Mouse (Mus musculus) midbrain, embryonic 11.5 days (tissue): Measurements from ENCODE around the gene Aifm2. TPM values are rescaled to one million over a fixed set of nuclear protein-coding genes. Genes with fewer than 3 reads are reported as not detected.

Experiments used
- ATAC-seq: fragments of 200-750 bp; cut with Nextera tagmentation; 2 replicates; pipeline ENCODE4 v1.8.0; 2017; ENCODE audit warnings: moderate TSS enrichment, moderate library complexity; ENCODE audit not compliant: low FRiP score
- DNase-seq: peaks from one replicate; pipeline ENCODE4 v3.0.0; 2015; ENCODE audit warnings: low spot score; ENCODE audit errors: missing footprints
- H3K27ac ChIP-seq: fragments of 300-500 bp; sonication (generic); 2 replicates; pipeline ENCODE4 v1.5.1; 2014; ENCODE audit warnings: low read depth, low read length
- H3K27me3 ChIP-seq: fragments of 300-500 bp; sonication (generic); 2 replicates; pipeline ENCODE4 v1.6.1; 2014; ENCODE audit warnings: mild to moderate bottlenecking, low read length, moderate library complexity, mixed read lengths; ENCODE audit not compliant: control insufficient read depth, insufficient read depth
- H3K36me3 ChIP-seq: fragments of 300-500 bp; sonication (generic); 2 replicates; pipeline ENCODE4 v1.6.1; 2014; ENCODE audit warnings: mild to moderate bottlenecking, low read length, moderate library complexity, mixed read lengths; ENCODE audit not compliant: control insufficient read depth, insufficient read depth
- H3K4me1 ChIP-seq: fragments of 300-500 bp; sonication (generic); 2 replicates; pipeline ENCODE4 v1.6.1; 2014; ENCODE audit warnings: low read length; ENCODE audit not compliant: control insufficient read depth, insufficient read depth
- H3K4me2 ChIP-seq: fragments of 300-500 bp; sonication (generic); 2 replicates; pipeline ENCODE4 v1.6.1; 2014; ENCODE audit warnings: mild to moderate bottlenecking, moderate library complexity
- H3K4me3 ChIP-seq: fragments of 300-500 bp; sonication (generic); 2 replicates; pipeline ENCODE4 v1.5.1; 2014; ENCODE audit warnings: low read depth, low read length
- H3K9ac ChIP-seq: fragments of 300-500 bp; sonication (generic); 2 replicates; pipeline ENCODE4 v1.6.1; 2014; ENCODE audit warnings: low read length
- H3K9me3 ChIP-seq: fragments of 300-500 bp; sonication (generic); 2 replicates; pipeline ENCODE4 v1.6.1; 2016; ENCODE audit warnings: low read length; ENCODE audit not compliant: control insufficient read depth
- WGBS: fragments of 180-500 bp; shearing (Covaris S2); extraction: QIAGEN DNeasy Blood & Tissue Kit; methylation state at CpG from one replicate; pipeline ENCODE4 v1.1.7; 2014; 5-methylcytosine and 5-hydroxymethylcytosine counted together
- microRNA-seq: library from miRNA; unstranded; fragments of <30 nt; microRNA quantifications from one replicate; pipeline ENCODE4, GENCODE M21; 2017
- polyA plus RNA-seq: library from polyadenylated mRNA; unstranded; fragments of >200 nt; fragmentation: Nextera tagmentation; extraction: Ambion mirVana; gene quantifications from 2 replicates; pipeline ENCODE4 v1.2.1, GENCODE M21; 2014

Aifm2 gene
- polyA plus RNA-seq, 1 experiment from 2014 or later, result 6.3 TPM

DNA sequence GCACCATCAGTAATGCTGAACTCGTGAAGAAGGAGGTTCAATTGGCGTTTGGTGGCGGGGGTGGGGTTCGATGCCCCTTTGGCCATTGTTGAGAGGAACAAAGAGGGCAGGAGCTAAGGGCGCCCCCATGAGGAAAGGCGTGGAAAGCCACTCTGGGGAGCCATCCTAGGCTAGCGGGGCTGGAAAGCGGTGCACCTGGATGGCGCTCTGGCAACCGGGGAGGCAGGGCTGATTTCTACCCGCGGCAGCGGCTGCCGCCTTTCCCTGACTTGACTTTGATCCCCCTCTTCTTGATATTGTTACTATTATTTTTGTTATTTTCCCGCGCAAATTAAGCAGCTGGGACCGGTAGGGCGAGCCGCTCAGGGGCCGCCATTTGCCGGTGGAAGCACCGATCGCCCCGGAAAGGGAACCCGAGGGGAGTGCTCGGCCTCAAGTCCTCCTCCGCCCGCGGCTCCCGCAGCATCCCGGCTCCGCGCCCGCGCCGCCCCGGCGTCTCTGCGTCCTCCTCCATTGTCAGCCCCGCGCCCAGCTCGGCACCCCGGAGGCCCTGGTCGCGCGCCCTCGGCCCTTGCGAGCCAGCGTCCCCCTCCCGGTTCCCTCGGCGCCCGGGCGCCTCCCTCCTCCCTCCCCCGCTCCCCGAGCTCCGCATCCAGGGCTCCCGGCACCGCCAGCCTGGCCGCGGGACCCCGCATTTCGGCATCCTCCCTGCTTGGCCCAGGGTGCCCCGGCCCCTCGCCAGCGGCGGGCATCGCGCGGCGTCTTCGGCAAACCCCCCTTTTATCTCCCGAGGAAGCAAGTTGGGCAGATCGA is 67.9 kb downstream of the Aifm2 start:
- ATAC-seq (peak; percentile 75), DNase-seq (peak; percentile 98)
- H3K4me1 ChIP-seq, result peaks cover 17% of the 10 kb centered on the region
- H3K27ac ChIP-seq, result peak overlapping the region; percentile 96
- no peaks in the 10 kb centered on the region for H3K36me3 ChIP-seq
- no peaks in the 10 kb centered on the region for H3K27me3 ChIP-seq
- peak overlapping the region; percentile 63 for H3K4me2 ChIP-seq
- under 1% methylated on average over 62 of the region's 74 CpGs for WGBS
- no peaks in the 10 kb centered on the region for H3K9me3 ChIP-seq
- H3K4me3 ChIP-seq, result peak overlapping the region; percentile 69
- peak overlapping the region; percentile 99 for H3K9ac ChIP-seq

GRCm38 (mm10) chr10:61783621-61784251 is 68.7 kb downstream of the Aifm2 start, which contains the start of gene H2afy2:
Gene H2afy2 (minus strand): TSS chr10:61784147.
- DNase-seq (peak; percentile 98), ATAC-seq (peak; percentile 90)
- Histone ChIP-seq H3K4me1 (peaks cover 17% of the 10 kb centered on the region), H3K36me3 (no peaks in the 10 kb centered on the region), H3K27me3 (no peaks in the 10 kb centered on the region), H3K27ac (peak within 1 kb of the TSS; percentile 96), H3K9me3 (no peaks in the 10 kb centered on the region), H3K9ac (peak within 1 kb of the TSS; percentile 99), H3K4me2 (peak within 1 kb of the TSS; percentile 63), H3K4me3 (peak within 1 kb of the TSS; percentile 69)
- under 1% methylated on average over 46 of the region's 50 CpGs for WGBS

- Histone ChIP-seq H3K4me3 (peak overlapping the region; percentile 69), H3K4me1 (peaks cover 17% of the 10 kb centered on the region), H3K9ac (peak overlapping the region; percentile 99), H3K27ac (peak overlapping the region; percentile 96), H3K27me3 (no peaks in the 10 kb centered on the region), H3K9me3 (no peaks in the 10 kb centered on the region), H3K4me2 (peak overlapping the region; percentile 63), H3K36me3 (no peaks in the 10 kb centered on the region)
- ATAC-seq (no peak), DNase-seq (no peak)
- 19% methylated on average over 10 of the region's 10 CpGs for WGBS
Measured at GRCm38 (mm10) chr10:61784414-61784813, 69.4 kb downstream of the Aifm2 start.

DNA sequence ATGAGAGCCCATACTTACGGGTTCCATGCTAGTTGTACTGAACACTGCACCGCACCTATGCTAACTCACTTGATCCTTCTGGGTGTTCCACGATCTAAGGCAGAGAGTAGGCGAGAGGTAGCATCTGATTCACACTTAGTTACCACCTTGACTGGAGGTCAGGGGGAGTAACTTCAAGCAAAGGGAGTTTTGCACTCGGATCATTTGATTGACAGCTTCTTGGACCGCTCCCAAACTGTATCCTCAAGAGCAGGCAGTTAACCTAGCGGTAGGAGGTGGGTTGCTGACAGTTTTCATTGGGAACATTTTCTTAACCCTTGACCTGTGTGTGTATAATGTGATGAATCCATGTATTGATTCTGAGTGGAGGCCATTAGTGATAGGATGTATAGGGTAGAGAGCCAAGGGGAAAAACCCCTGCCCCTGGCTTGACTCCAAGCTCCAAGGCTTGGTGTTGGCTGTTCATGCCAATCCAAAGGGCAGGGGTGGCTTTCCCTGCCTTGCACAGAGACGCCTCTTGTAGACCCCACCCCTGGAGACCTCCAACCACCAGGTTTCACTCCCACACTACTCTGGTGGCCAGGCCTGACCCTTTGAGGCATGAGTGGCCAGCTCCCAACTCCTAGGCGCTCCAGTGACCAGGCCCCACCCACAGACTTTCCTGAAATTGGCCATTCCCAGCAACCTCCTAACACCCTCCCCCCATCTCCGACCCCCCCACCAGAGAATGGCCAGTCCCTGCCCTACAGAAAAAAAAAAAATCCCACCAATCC is 72.7 kb downstream of the Aifm2 start:
- Histone ChIP-seq H3K9me3 (no peaks in the 10 kb centered on the region), H3K27ac (no peak overlapping the region), H3K4me2 (no peak overlapping the region), H3K27me3 (no peaks in the 10 kb centered on the region), H3K4me1 (peaks cover 5% of the 10 kb centered on the region; the same call in 1 of the 2 replicates), H3K9ac (no peak overlapping the region), H3K36me3 (no peaks in the 10 kb centered on the region), H3K4me3 (no peak overlapping the region)
- DNase-seq, result no peak
- WGBS, result 85% methylated on average over 10 of the region's 10 CpGs
- no peak for ATAC-seq

GRCm38 (mm10) chr10:61788499-61788898 is 73.4 kb downstream of the Aifm2 start:
- Histone ChIP-seq H3K9ac (no peak overlapping the region), H3K4me3 (no peak overlapping the region), H3K4me1 (peaks cover 5% of the 10 kb centered on the region; the same call in 1 of the 2 replicates), H3K27ac (no peak overlapping the region), H3K4me2 (no peak overlapping the region), H3K9me3 (no peaks in the 10 kb centered on the region), H3K36me3 (no peaks in the 10 kb centered on the region), H3K27me3 (no peaks in the 10 kb centered on the region)
- no peak for ATAC-seq
- DNase-seq, result no peak
- 94% methylated on average over 5 of the region's 5 CpGs for WGBS

Small RNAs within 50 kb of the gene (microRNA-seq; reads per million reads assigned to microRNA genes)
- not detected for gene Mir5108

Other genes with a start within 250 kb of the Aifm2 start
- 9.8 and 11.3 TPM in 2 replicates for gene Lrrc20, start 239.5 kb upstream of the Aifm2 start, polyA plus RNA-seq
- gene Npffr1, start 119.8 kb upstream of the Aifm2 start, polyA plus RNA-seq, result 0.06 TPM in 1 of 2 replicates, not detected in the other
- 323 and 335 TPM in 2 replicates for gene Ppa1, start 66.7 kb upstream of the Aifm2 start, polyA plus RNA-seq
- gene Sar1a, start 35.0 kb upstream of the Aifm2 start, polyA plus RNA-seq, result 245 and 255 TPM in 2 replicates
- gene Tysnd1, start 19.7 kb upstream of the Aifm2 start, polyA plus RNA-seq, result 24.5 and 27.9 TPM in 2 replicates
- 272 and 287 TPM in 2 replicates for gene H2afy2, start 68.9 kb downstream of the Aifm2 start, polyA plus RNA-seq